Mouse (Mus musculus): ENCODE measurements around the gene Map7. TPM values are rescaled to one million over a fixed set of nuclear protein-coding genes. Genes with fewer than 3 reads are reported as not detected.

The Map7 gene
- polyA plus RNA-seq, 1 experiment from 2014 or later: 4.8 TPM

DNA sequence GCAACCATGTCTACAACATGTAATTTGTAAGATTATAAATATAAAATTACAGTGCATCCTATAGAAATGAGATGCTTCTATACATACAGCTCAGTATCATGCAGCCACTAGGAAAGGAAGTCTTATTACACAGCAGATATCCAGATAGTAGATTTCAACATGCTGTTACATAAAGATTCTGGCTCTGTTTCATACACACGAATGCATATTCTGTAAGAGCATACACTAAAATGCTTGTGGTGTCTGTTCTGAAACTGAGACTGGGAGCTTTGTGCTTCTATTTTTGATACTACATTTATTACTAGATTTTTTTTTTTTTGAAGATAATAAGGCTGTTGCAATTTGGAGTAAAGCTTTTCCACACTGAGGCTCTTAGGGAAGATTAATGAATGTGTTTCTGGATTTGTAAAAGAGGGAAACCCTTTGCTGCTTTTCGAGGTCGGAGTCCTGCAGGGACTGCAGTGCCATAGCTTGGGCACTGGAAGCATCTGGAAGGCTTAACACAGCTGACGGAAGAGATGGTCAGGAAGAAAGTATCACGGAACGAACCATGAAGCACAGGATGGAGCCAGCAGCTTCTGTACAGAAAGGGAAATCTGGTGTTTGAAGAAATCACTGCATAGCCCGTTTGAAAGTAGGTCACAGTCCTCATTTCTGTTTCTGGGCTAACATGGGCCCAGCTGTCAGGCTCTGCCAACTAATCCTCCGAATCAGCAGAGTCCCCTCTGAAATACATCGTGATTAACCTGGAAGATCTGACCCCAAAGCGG, 50.9 kb downstream of the Map7 start:
- H3K9me3 ChIP-seq (replicated peaks; ENCODE audit: control insufficient read depth, low read length): no peaks in the 10 kb centered on the region
- H3K4me3 ChIP-seq (ENCODE audit: low read depth, low read length): no peak overlapping the region
- H3K27me3 ChIP-seq (ENCODE audit: control insufficient read depth, insufficient read depth, low read length): no peaks in the 10 kb centered on the region
- DNase-seq (ENCODE audit: low spot score) (no peak), ATAC-seq (replicated peaks; ENCODE audit: insufficient number of reproducible peaks, low FRiP score, low TSS enrichment, low read depth) (no peak)
- no peak overlapping the region for H3K27ac ChIP-seq (replicated peaks; ENCODE audit: low read depth, low read length)
- no peak overlapping the region for H3K4me2 ChIP-seq (ENCODE audit: low read depth, low read length)
- H3K9ac ChIP-seq (replicated peaks; ENCODE audit: low read length): no peak overlapping the region
- no peaks in the 10 kb centered on the region for H3K36me3 ChIP-seq (replicated peaks; ENCODE audit: control insufficient read depth, insufficient read depth, low read depth, low read length)
- WGBS: 79% methylated on average over 10 of the region's 10 CpGs
- H3K4me1 ChIP-seq (ENCODE audit: control insufficient read depth, insufficient read depth, low read length): no peaks in the 10 kb centered on the region

DNA sequence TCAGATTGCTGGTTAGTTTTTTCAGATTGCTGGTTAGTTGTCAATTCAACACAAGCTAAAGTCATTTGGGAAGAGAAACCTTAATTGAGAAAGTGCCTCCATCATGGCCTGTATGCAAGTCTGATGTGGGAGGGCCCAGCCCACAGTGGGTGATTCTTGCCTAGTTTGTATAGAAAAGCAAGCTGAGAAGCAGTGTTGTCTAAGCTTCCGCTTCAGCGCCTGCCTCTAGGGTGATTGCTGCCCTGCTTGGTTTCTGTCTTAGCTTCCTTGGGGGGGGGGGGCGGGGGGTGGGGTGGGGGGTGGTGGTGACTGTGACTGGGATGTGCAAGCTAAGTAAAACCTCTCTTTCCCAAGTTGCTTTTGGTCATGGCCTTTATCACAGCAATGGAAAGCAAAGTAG, 53.0 kb downstream of the Map7 start:
- no peak overlapping the region for H3K9ac ChIP-seq (replicated peaks; ENCODE audit: low read length)
- no peaks in the 10 kb centered on the region for H3K4me1 ChIP-seq (ENCODE audit: control insufficient read depth, insufficient read depth, low read length)
- H3K4me3 ChIP-seq (ENCODE audit: low read depth, low read length): no peak overlapping the region
- WGBS: 25% methylated on average over 3 of the region's 3 CpGs
- no peaks in the 10 kb centered on the region for H3K27me3 ChIP-seq (ENCODE audit: control insufficient read depth, insufficient read depth, low read length)
- H3K36me3 ChIP-seq (replicated peaks; ENCODE audit: control insufficient read depth, insufficient read depth, low read depth, low read length): no peaks in the 10 kb centered on the region
- no peaks in the 10 kb centered on the region for H3K9me3 ChIP-seq (replicated peaks; ENCODE audit: control insufficient read depth, low read length)
- no peak for ATAC-seq (replicated peaks; ENCODE audit: insufficient number of reproducible peaks, low FRiP score, low TSS enrichment, low read depth)
- no peak overlapping the region for H3K27ac ChIP-seq (replicated peaks; ENCODE audit: low read depth, low read length)
- DNase-seq (ENCODE audit: low spot score): no peak
- no peak overlapping the region for H3K4me2 ChIP-seq (ENCODE audit: low read depth, low read length)

DNA sequence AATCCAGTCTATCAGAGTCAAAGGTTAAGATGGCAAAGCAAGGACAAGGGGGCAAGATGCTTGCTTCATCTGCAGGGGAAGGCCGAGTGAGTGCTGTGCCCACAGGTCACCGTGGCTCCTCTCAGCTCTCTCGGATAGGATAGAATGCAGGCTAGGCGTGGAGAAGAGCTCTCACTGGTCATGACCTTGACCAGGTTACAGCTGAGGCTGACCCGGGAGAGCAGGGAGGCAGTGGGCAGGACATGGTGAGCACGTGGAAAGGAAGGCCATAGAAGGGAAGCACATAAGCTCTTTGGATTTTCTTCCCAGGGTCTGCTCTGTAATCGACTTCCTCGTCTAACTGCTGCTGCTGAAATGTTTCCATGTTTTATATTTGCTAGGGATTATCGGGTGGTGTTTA, 53.9 kb downstream of the Map7 start:
- no peak overlapping the region for H3K27ac ChIP-seq (replicated peaks; ENCODE audit: low read depth, low read length)
- WGBS: 57% methylated on average over 9 of the region's 9 CpGs
- H3K4me3 ChIP-seq (ENCODE audit: low read depth, low read length): no peak overlapping the region
- ATAC-seq (replicated peaks; ENCODE audit: insufficient number of reproducible peaks, low FRiP score, low TSS enrichment, low read depth) (no peak), DNase-seq (ENCODE audit: low spot score) (no peak)
- no peaks in the 10 kb centered on the region for H3K27me3 ChIP-seq (ENCODE audit: control insufficient read depth, insufficient read depth, low read length)
- H3K9me3 ChIP-seq (replicated peaks; ENCODE audit: control insufficient read depth, low read length): no peaks in the 10 kb centered on the region
- no peaks in the 10 kb centered on the region for H3K36me3 ChIP-seq (replicated peaks; ENCODE audit: control insufficient read depth, insufficient read depth, low read depth, low read length)
- no peak overlapping the region for H3K4me2 ChIP-seq (ENCODE audit: low read depth, low read length)
- no peak overlapping the region for H3K9ac ChIP-seq (replicated peaks; ENCODE audit: low read length)
- no peaks in the 10 kb centered on the region for H3K4me1 ChIP-seq (ENCODE audit: control insufficient read depth, insufficient read depth, low read length)

DNA sequence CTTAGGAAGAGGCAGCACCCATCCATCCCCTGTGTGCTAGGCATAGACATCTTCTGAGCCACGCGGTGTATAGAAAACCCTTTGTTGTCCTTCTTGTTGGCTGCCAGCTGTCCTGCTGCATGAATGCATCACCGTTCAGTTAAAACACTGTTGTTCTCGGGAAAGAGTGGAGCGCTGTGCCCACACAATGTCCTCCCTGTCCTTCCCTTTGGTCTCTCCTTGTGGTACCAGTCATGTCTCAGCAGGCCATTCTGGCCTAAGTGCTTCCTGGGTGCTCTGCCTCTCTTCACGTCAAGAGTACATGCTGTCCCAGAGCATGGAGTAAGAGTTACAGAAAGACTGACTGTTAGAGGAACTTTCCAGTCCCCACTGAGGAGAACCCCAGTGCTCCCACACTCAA, 54.5 kb downstream of the Map7 start:
- H3K27ac ChIP-seq (replicated peaks; ENCODE audit: low read depth, low read length): no peak overlapping the region
- no peaks in the 10 kb centered on the region for H3K36me3 ChIP-seq (replicated peaks; ENCODE audit: control insufficient read depth, insufficient read depth, low read depth, low read length)
- H3K4me1 ChIP-seq (ENCODE audit: control insufficient read depth, insufficient read depth, low read length): no peaks in the 10 kb centered on the region
- no peak overlapping the region for H3K9ac ChIP-seq (replicated peaks; ENCODE audit: low read length)
- no peak overlapping the region for H3K4me2 ChIP-seq (ENCODE audit: low read depth, low read length)
- H3K4me3 ChIP-seq (ENCODE audit: low read depth, low read length): no peak overlapping the region
- H3K9me3 ChIP-seq (replicated peaks; ENCODE audit: control insufficient read depth, low read length): no peaks in the 10 kb centered on the region
- H3K27me3 ChIP-seq (ENCODE audit: control insufficient read depth, insufficient read depth, low read length): no peaks in the 10 kb centered on the region
- WGBS: 59% methylated on average over 6 of the region's 6 CpGs
- DNase-seq (ENCODE audit: low spot score): no peak
- no peak for ATAC-seq (replicated peaks; ENCODE audit: insufficient number of reproducible peaks, low FRiP score, low TSS enrichment, low read depth)

DNA sequence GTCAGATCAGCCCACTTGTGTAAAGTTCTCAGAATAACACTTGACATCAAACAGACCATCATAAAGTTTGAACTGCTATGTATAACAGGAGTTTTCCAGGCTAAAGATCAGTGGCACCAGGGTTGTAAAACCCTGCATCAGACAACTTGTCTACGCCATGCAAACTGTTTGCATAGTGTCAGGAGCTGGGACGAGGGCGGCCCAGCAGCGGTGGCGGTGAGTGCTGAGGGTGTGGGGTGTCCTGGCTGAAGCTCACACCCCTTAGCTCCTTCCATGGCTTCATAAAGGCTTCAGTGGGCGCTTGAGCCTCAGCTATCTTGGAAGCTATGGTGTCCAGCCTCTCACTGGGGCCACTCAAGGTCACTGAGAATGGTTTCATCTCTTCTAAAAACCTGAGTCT, 55.2 kb downstream of the Map7 start:
- Histone ChIP-seq H3K4me3 (ENCODE audit: low read depth, low read length) (no peak overlapping the region), H3K27me3 (ENCODE audit: control insufficient read depth, insufficient read depth, low read length) (no peaks in the 10 kb centered on the region), H3K9me3 (replicated peaks; ENCODE audit: control insufficient read depth, low read length) (no peaks in the 10 kb centered on the region), H3K27ac (replicated peaks; ENCODE audit: low read depth, low read length) (no peak overlapping the region), H3K4me2 (ENCODE audit: low read depth, low read length) (no peak overlapping the region), H3K36me3 (replicated peaks; ENCODE audit: control insufficient read depth, insufficient read depth, low read depth, low read length) (no peaks in the 10 kb centered on the region), H3K4me1 (ENCODE audit: control insufficient read depth, insufficient read depth, low read length) (no peaks in the 10 kb centered on the region), H3K9ac (replicated peaks; ENCODE audit: low read length) (no peak overlapping the region)
- DNase-seq (ENCODE audit: low spot score) (no peak), ATAC-seq (replicated peaks; ENCODE audit: insufficient number of reproducible peaks, low FRiP score, low TSS enrichment, low read depth) (no peak)
- 95% methylated on average over 6 of the region's 6 CpGs for WGBS

DNA sequence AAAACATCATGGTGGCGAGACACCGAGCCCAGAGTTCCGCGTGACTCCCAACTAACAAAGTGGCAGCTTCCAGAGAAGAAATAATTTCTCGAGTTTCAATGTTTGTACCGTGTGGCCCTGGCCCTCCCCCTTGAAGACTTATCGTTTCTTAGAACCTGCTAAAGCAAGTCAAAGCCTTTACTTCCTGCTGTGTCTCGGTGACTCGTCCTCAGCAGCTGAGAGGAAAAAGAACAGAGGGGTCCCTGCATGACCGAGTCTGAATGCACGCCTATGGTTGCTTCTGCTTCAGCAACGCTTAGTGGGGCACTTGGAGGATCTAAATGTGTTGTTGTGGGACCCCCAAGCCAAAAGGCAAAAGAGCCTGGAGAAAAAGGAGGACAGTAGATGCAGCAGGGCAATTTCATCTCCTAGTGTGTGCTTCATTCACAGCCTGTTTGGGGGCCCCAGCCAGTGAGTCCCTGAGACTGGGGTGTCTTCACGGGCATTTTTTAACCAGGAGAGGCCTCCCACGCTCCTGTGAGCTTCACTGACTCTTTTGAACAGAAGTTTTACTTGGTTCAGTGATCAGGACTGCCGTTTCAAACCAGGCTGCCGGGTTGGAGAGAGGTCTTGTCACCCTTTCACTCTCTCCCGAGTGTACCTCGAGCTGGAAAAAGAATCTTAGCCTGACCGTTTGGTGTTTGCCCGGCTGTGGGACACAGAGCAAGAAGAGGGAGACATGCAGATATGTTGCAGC, 56.6 kb downstream of the Map7 start:
- no peak overlapping the region for H3K9ac ChIP-seq (replicated peaks; ENCODE audit: low read length)
- WGBS: 44% methylated on average over 20 of the region's 20 CpGs
- no peaks in the 10 kb centered on the region for H3K4me1 ChIP-seq (ENCODE audit: control insufficient read depth, insufficient read depth, low read length)

DNA sequence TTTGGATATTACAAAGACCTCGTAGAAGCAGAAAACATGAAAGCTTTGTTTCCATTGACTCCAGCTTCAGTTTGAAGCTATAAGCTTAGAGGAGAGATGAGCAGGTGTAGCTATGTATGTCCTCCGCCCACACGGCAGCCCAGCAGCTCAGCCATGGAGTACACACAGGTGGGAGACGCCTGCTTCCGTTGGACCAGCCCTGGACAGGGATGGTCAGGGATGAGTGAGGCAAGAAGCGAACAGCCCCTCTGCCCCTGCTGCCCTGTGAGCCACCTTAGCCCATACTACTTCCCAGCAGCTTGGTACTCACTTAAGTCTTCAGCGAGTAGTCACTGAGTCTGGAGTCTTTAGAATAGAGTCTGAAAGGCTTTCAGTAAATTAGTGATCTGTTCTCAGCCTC, 58.7 kb downstream of the Map7 start:
- no peaks in the 10 kb centered on the region for H3K36me3 ChIP-seq (replicated peaks; ENCODE audit: control insufficient read depth, insufficient read depth, low read depth, low read length)
- ATAC-seq (replicated peaks; ENCODE audit: insufficient number of reproducible peaks, low FRiP score, low TSS enrichment, low read depth): no peak
- no peaks in the 10 kb centered on the region for H3K27me3 ChIP-seq (ENCODE audit: control insufficient read depth, insufficient read depth, low read length)
- no peaks in the 10 kb centered on the region for H3K9me3 ChIP-seq (replicated peaks; ENCODE audit: control insufficient read depth, low read length)
- no peak for DNase-seq (ENCODE audit: low spot score)
- no peak overlapping the region for H3K27ac ChIP-seq (replicated peaks; ENCODE audit: low read depth, low read length)
- no peaks in the 10 kb centered on the region for H3K4me1 ChIP-seq (ENCODE audit: control insufficient read depth, insufficient read depth, low read length)
- H3K9ac ChIP-seq (replicated peaks; ENCODE audit: low read length): no peak overlapping the region
- WGBS: 84% methylated on average over 7 of the region's 7 CpGs
- H3K4me3 ChIP-seq (ENCODE audit: low read depth, low read length): no peak overlapping the region
- H3K4me2 ChIP-seq (ENCODE audit: low read depth, low read length): no peak overlapping the region

More for the DNA sequence above, 56.6 kb downstream of the Map7 start:
- DNase-seq (ENCODE audit: low spot score): no peak
- Histone ChIP-seq H3K4me2 (ENCODE audit: low read depth, low read length) (no peak overlapping the region), H3K4me3 (ENCODE audit: low read depth, low read length) (no peak overlapping the region), H3K27me3 (ENCODE audit: control insufficient read depth, insufficient read depth, low read length) (no peaks in the 10 kb centered on the region), H3K36me3 (replicated peaks; ENCODE audit: control insufficient read depth, insufficient read depth, low read depth, low read length) (no peaks in the 10 kb centered on the region), H3K27ac (replicated peaks; ENCODE audit: low read depth, low read length) (no peak overlapping the region), H3K9me3 (replicated peaks; ENCODE audit: control insufficient read depth, low read length) (no peaks in the 10 kb centered on the region)
- no peak for ATAC-seq (replicated peaks; ENCODE audit: insufficient number of reproducible peaks, low FRiP score, low TSS enrichment, low read depth)

DNA sequence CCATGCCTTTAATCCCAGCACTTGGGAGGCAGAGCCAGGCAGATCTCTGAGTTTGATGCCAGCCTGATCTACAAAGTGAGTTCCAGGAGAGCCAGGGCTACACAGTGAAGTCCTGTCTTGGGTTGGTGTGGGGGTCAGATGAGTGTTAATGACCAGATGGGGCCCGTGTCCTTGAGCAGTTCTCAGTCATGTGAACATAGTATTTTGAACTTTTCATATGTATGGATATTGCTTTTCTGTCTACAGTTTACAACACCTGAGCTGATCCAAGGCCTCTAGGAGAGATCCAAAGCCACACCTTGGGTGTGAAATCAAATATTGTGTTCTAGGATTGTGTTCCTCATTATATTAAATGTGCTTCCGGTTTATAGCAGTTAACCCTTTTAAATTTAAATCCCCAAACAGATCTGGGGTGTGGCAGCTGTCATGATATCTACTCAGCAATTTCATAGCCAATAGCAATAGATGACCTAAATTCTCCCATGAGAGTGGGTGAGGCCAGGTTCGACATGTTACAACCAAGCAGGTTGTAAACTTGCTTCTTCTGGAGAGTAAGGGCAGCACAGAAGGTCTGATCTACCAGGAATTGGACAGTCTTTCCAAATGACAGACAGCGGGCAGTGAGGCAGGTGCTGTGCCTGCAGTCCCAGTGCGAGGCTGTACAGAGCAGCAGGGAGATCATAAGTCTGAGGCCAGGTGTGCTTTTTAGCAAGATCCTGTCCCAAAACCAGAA, 61.5 kb downstream of the Map7 start:
- no peaks in the 10 kb centered on the region for H3K4me1 ChIP-seq (ENCODE audit: control insufficient read depth, insufficient read depth, low read length)

More for the DNA sequence above, 61.5 kb downstream of the Map7 start:
- WGBS: 92% methylated on average over 5 of the region's 5 CpGs
- Histone ChIP-seq H3K4me3 (ENCODE audit: low read depth, low read length) (no peak overlapping the region), H3K27ac (replicated peaks; ENCODE audit: low read depth, low read length) (no peak overlapping the region), H3K9ac (replicated peaks; ENCODE audit: low read length) (no peak overlapping the region), H3K9me3 (replicated peaks; ENCODE audit: control insufficient read depth, low read length) (no peaks in the 10 kb centered on the region), H3K36me3 (replicated peaks; ENCODE audit: control insufficient read depth, insufficient read depth, low read depth, low read length) (no peaks in the 10 kb centered on the region), H3K27me3 (ENCODE audit: control insufficient read depth, insufficient read depth, low read length) (no peaks in the 10 kb centered on the region), H3K4me2 (ENCODE audit: low read depth, low read length) (no peak overlapping the region)
- ATAC-seq (replicated peaks; ENCODE audit: insufficient number of reproducible peaks, low FRiP score, low TSS enrichment, low read depth) (no peak), DNase-seq (ENCODE audit: low spot score) (no peak)
